Mouse (Mus musculus) bone marrow macrophage, adult 2 months (primary cell): ENCODE results near the gene Anxa5.

Experiments
- CTCF ChIP-seq: IDR thresholded peaks from 2 replicates; pipeline ENCODE4 v1.5.1; 2012; ENCODE audit warnings: low read depth, mild to moderate bottlenecking, low read length, moderate library complexity
- POLR2A ChIP-seq: IDR thresholded peaks from 2 replicates; pipeline ENCODE4 v1.6.1; 2012; ENCODE audit warnings: mild to moderate bottlenecking, low read depth, low read length, borderline replicate concordance

DNA sequence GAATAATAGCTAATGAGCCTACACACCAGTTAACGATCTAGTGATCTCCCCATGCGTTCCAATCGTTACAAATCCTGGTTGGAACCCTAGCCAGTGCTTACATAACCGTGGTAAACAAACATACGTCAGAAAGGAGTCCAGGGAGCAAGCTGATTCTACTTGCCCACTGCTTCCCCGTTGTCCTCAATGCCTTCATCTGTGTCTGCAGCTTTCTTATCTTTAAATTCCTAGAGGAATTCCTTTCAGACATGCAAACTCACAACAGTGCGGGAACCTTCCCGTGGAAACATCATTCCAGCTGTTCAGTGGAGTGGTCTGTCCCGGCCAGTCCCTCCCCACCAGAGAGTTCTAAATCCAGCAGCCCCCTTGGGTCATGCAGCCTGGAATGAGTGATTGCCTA lies 7.2 kb upstream of the Anxa5 start:
- TF ChIP-seq POLR2A (no peak), CTCF (no peak)
